Mouse (Mus musculus): ENCODE data around the gene Gm21775. TPM values are rescaled to one million over a fixed set of nuclear protein-coding genes. Genes with fewer than 3 reads are reported as not detected.
"Not testable (repeated sequence)": the region's sequence is repeated elsewhere in the genome, so short reads cannot be mapped to it uniquely, and the experiment has no call there.

The Gm21775 gene
- total RNA-seq (2021): not detected
- long read RNA-seq, experiment 1: 0 reads
- long read RNA-seq, experiment 2: 0 reads

DNA sequence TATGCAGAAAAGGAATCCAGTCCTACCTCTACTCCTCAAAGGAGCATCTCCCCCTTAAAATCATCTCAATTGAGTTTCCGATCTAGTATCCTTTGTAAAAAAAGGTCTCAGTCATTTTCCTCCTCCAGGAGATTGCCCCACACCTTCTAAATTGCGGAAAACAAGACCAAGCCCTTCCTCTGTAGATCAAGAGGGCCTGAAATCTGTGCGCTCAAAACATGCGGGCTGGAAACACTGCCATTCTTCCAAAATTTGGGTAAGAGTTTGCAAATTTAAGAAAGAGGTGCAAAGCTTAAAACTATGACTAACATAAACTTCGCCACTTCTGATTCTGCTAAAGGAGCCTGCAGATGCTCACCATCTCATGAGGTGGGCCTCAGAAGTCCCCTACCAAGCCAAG is at the start of gene Gm21775:
Gene Gm21775 (plus strand): TSS at position 301 of the 400 bp plus-strand sequence.
- DNase-seq (ENCODE audit: low spot score in 2 of 2): not testable (repeated sequence)

DNA sequence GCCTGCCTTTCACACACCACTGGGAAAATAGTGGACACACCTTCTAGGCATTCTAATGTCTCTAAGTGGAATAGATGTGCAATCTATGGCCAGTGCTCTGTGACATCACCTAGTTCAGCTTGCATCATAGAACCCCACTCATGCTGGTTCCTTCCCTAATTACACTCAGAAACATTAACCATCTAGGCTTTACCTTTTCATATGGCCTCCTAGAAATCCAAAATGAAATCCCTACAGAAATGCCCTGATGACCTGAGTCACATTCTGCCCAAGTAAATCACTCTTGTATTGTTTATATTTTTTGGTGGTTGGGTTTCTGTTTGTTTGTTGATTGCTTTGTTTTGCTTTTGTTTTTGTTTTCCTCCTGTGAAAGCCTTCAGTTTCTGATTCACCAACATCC is 17.3 kb upstream of the Gm21775 start, which contains the start of gene Gm20737:
Gene Gm20737 (minus strand): TSS at position 101 of the 400 bp plus-strand sequence.
- DNase-seq (ENCODE audit: low spot score in 2 of 2): not testable (repeated sequence)

Other genes with a start within 250 kb of the Gm21775 start
- not detected for gene Gm20834, start 228.9 kb upstream of the Gm21775 start, total RNA-seq (2021)
- gene Gm28510, start 140.7 kb upstream of the Gm21775 start, total RNA-seq (2021): not detected
- gene Gm20737, start 17.4 kb upstream of the Gm21775 start, total RNA-seq (2021): not detected
- not detected for gene Gm21900, start 62.9 kb downstream of the Gm21775 start, total RNA-seq (2021)
- not detected for gene Gm20777, start 199.0 kb downstream of the Gm21775 start, total RNA-seq (2021)